Mouse (Mus musculus) kidney, adult 2 months (tissue): ENCODE data around the gene Rfx2.

ENCODE experiments used
- CTCF ChIP-seq: fragments of 200-500 bp; conservative IDR thresholded peaks from 2 replicates; pipeline ENCODE4 v1.5.1; 2011; ENCODE audit warnings: low read depth, mild to moderate bottlenecking, control low read depth, low read length, moderate library complexity, mixed read lengths; ENCODE audit not compliant: insufficient read depth, insufficient read length
- POLR2A ChIP-seq: fragments of 200-500 bp; IDR thresholded peaks from one replicate; pipeline ENCODE4 v1.6.1; 2011; ENCODE audit warnings: low read depth, low read length, control low read depth

GRCm38 (mm10) chr17:56843678-56844077, 12.9 kb upstream of the Rfx2 start:
- TF ChIP-seq POLR2A: no peak
- TF ChIP-seq CTCF: no peak
